Mouse (Mus musculus) forebrain, embryonic 11.5 days (tissue): ENCODE results near the gene Mcrip2. TPM values are rescaled to one million over a fixed set of nuclear protein-coding genes. Genes with fewer than 3 reads are reported as not detected.

Experiments
- ATAC-seq: fragments of 200-750 bp; cut with Nextera tagmentation; replicated peaks from 2 replicates; pipeline ENCODE4 v1.8.0; 2017; ENCODE audit warnings: moderate TSS enrichment; ENCODE audit not compliant: low FRiP score
- DNase-seq: peaks from one replicate; pipeline ENCODE4 v3.0.0-alpha.2; 2017; ENCODE audit warnings: low spot score
- H3K27ac ChIP-seq: fragments of 300-500 bp; sonication (generic); 2 replicates; pipeline ENCODE4 v1.5.1; 2014; ENCODE audit warnings: low read depth, low read length
- H3K27me3 ChIP-seq: fragments of 300-500 bp; sonication (generic); 2 replicates; pipeline ENCODE4 v1.6.1; 2014; ENCODE audit warnings: mild to moderate bottlenecking, low read length, mixed read lengths; ENCODE audit not compliant: control insufficient read depth, insufficient read depth
- H3K36me3 ChIP-seq: fragments of 300-500 bp; sonication (generic); 2 replicates; pipeline ENCODE4 v1.6.1; 2014; ENCODE audit warnings: mild to moderate bottlenecking, low read length, moderate library complexity, mixed read lengths; ENCODE audit not compliant: control insufficient read depth, insufficient read depth
- H3K4me1 ChIP-seq: fragments of 300-500 bp; sonication (generic); replicated peaks from 2 replicates; pipeline ENCODE4 v1.6.1; 2014; ENCODE audit warnings: low read length, mixed read lengths; ENCODE audit not compliant: control insufficient read depth, insufficient read depth
- H3K4me2 ChIP-seq: fragments of 300-500 bp; sonication (generic); 2 replicates; pipeline ENCODE4 v1.6.1; 2014; ENCODE audit warnings: low read depth, mild to moderate bottlenecking, low read length, moderate library complexity, mixed read lengths; ENCODE audit not compliant: severe bottlenecking
- H3K4me3 ChIP-seq: fragments of 300-500 bp; sonication (generic); 2 replicates; pipeline ENCODE4 v1.5.1; 2014; ENCODE audit warnings: low read depth, low read length
- H3K9ac ChIP-seq: fragments of 300-500 bp; sonication (generic); 2 replicates; pipeline ENCODE4 v1.6.1; 2014; ENCODE audit warnings: low read length
- H3K9me3 ChIP-seq: fragments of 300-500 bp; sonication (generic); 2 replicates; pipeline ENCODE4 v1.6.1; 2016; ENCODE audit warnings: low read length, mixed read lengths; ENCODE audit not compliant: control insufficient read depth
- WGBS: fragments of 180-500 bp; shearing (Covaris S2); extraction: QIAGEN DNeasy Blood & Tissue Kit; methylation state at CpG from one replicate; pipeline ENCODE4 v1.1.7; 2014; 5-methylcytosine and 5-hydroxymethylcytosine counted together
- polyA plus RNA-seq: library from polyadenylated mRNA; unstranded; fragments of >200 nt; fragmentation: Nextera tagmentation; extraction: Ambion mirVana; gene quantifications from 2 replicates; pipeline ENCODE4 v1.2.1, GENCODE M21; 2014

The Mcrip2 gene
- polyA plus RNA-seq, 1 experiment from 2014 or later: 8.9 TPM

GRCm38 (mm10) chr17:25831451-25832281, 36.9 kb downstream of the Mcrip2 start:
- 70% methylated on average over 21 of the region's 21 CpGs for WGBS
- Histone ChIP-seq H3K9ac (peak overlapping the region; percentile 87), H3K4me3 (peak overlapping the region; percentile 83), H3K36me3 (peaks cover 9% of the 10 kb centered on the region; the same call in 1 of the 2 replicates), H3K4me1 (peaks cover 41% of the 10 kb centered on the region), H3K9me3 (no peaks in the 10 kb centered on the region), H3K27me3 (no peaks in the 10 kb centered on the region), H3K27ac (no peak overlapping the region), H3K4me2 (peak overlapping the region; percentile 76)
- DNase-seq: peak; percentile 57
- no peak for ATAC-seq

DNA sequence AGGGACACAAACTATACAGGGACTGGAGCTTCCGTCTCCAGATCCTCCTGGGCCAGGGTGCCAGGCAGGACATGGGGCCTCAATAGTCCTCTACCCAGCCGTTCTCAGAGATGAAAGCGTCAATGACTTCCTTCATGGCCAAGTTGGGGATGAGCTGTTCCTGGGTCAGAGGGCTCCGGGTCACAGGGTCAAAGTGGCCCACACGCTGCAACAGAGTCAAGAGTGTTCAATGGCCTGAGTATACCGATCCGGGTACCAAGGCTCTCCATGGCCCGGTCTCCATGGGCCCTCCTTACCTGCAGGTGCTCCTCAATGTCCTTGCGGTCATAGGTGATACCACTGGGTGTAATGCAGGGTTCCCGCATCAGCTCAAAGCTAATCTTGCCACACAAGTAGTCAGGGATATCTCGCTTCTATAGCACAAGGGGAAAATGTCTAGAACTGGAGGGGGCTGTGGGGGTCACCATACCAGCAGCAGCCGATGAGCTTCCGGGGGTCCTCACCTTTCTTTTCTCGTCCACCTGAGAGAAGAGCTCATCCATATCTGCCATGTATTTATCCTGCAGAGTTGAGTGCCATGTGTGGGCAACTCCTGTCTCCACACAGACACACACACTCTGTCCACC, 37.6 kb downstream of the Mcrip2 start:
- 89% methylated on average over 14 of the region's 14 CpGs for WGBS
- Histone ChIP-seq H3K4me2 (no peak overlapping the region), H3K9me3 (no peaks in the 10 kb centered on the region), H3K36me3 (peaks cover 9% of the 10 kb centered on the region; the same call in 1 of the 2 replicates), H3K4me3 (peak overlapping the region; percentile 83), H3K27ac (no peak overlapping the region), H3K9ac (no peak overlapping the region), H3K27me3 (no peaks in the 10 kb centered on the region), H3K4me1 (peaks cover 37% of the 10 kb centered on the region)
- ATAC-seq: no peak
- DNase-seq: peak; percentile 55

- Histone ChIP-seq H3K9me3 (no peaks in the 10 kb centered on the region), H3K9ac (no peak overlapping the region; the same call in 1 of the 2 replicates), H3K4me1 (peaks cover 37% of the 10 kb centered on the region), H3K27me3 (no peaks in the 10 kb centered on the region), H3K36me3 (peaks cover 9% of the 10 kb centered on the region; the same call in 1 of the 2 replicates), H3K4me2 (peak overlapping the region; percentile 86), H3K27ac (no peak overlapping the region), H3K4me3 (peak overlapping the region; percentile 52)
- ATAC-seq: no peak
- DNase-seq: no peak
- 84% methylated on average over 4 of the region's 4 CpGs for WGBS
These were observed 38.3 kb downstream of the Mcrip2 start for GRCm38 (mm10) chr17:25830200-25830753.

- DNase-seq (peak; percentile 58), ATAC-seq (no peak)
- WGBS: 47% methylated on average over 8 of the region's 8 CpGs
- Histone ChIP-seq H3K4me1 (peaks cover 34% of the 10 kb centered on the region), H3K4me3 (peak overlapping the region; percentile 52), H3K9ac (peak overlapping the region; percentile 79), H3K27me3 (no peaks in the 10 kb centered on the region), H3K36me3 (peaks cover 9% of the 10 kb centered on the region; the same call in 1 of the 2 replicates), H3K27ac (peak overlapping the region; percentile 75), H3K4me2 (peak overlapping the region; percentile 86), H3K9me3 (no peaks in the 10 kb centered on the region)
These were observed 39.0 kb downstream of the Mcrip2 start for GRCm38 (mm10) chr17:25829558-25830017.

DNA sequence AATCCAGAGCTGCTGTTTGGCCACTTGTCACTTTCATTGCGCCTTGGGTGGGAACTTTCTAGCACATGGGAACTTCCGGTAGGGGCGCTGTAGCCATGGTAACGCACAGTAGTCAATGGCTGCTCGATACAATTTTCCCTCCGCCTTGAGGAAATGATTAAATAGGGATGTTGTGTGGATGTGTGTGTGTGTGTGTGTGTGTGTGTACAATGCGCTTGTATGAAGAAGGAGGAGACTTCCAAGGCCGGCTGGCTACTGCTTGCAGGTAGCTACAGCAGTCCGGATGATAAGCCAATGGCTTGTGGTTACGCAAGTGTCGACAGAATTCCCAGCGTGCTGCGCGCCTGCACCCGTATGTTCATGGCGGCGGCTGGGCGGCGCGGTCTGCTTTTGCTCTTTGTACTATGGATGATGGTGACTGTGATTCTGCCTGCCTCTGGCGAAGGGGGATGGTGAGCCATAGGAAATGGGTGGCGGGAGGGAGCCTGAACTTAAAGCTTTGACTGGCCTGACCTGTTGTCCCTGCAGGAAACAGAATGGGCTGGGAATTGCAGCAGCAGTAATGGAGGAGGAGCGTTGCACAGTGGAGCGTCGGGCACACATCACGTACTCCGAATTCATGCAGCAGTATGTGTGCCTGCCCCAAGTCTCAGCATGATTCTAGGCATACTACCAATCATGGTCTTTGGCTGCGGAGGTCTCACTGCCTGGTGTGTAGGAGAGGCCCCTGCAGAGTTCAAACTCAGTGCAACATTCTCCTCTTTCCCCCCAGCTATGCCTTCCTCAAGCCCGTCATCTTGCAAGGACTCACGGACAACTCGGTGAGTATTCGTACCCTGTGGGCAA, 39.6 kb downstream of the Mcrip2 start, which contains the start of gene Jmjd8:
Jmjd8 (plus strand) TSS at position 156 of the 846 bp plus-strand sequence.
- H3K9ac ChIP-seq: peak within 1 kb of the TSS; percentile 79
- no peaks in the 10 kb centered on the region for H3K9me3 ChIP-seq
- WGBS: under 1% methylated on average over 32 of the region's 32 CpGs
- H3K4me2 ChIP-seq: peak within 1 kb of the TSS; percentile 86
- peaks cover 9% of the 10 kb centered on the region; the same call in 1 of the 2 replicates for H3K36me3 ChIP-seq
- H3K4me1 ChIP-seq: peaks cover 33% of the 10 kb centered on the region
- peak within 1 kb of the TSS; percentile 52 for H3K4me3 ChIP-seq
- peak within 1 kb of the TSS; percentile 75 for H3K27ac ChIP-seq
- ATAC-seq (peak; percentile 48), DNase-seq (peak; percentile 85)
- H3K27me3 ChIP-seq: no peaks in the 10 kb centered on the region

DNA sequence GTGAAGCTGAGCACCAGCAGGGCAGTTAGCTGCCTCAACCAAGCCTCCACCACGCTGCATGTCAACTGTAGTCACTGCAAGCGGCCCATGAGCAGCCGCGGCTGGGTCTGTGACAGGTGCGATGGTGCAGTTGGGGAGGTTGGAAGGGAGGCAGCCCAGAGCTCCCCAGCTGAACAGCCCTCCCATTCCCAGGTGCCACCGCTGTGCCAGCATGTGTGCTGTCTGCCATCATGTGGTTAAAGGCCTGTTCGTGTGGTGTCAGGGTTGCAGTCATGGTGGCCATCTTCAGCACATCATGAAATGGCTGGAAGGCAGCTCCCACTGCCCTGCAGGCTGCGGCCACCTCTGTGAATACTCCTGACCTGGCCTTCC, 40.4 kb downstream of the Mcrip2 start:
- H3K9ac ChIP-seq: no peak overlapping the region; the same call in 1 of the 2 replicates
- H3K9me3 ChIP-seq: no peaks in the 10 kb centered on the region
- H3K4me1 ChIP-seq: peaks cover 31% of the 10 kb centered on the region
- ATAC-seq (no peak), DNase-seq (peak; percentile 55)
- WGBS: 86% methylated on average over 8 of the region's 8 CpGs
- H3K27me3 ChIP-seq: no peaks in the 10 kb centered on the region
- peak overlapping the region; percentile 86; the same call in 1 of the 2 replicates for H3K4me2 ChIP-seq
- H3K27ac ChIP-seq: no peak overlapping the region; the same call in 1 of the 2 replicates
- H3K36me3 ChIP-seq: peaks cover 9% of the 10 kb centered on the region; the same call in 1 of the 2 replicates
- H3K4me3 ChIP-seq: peak overlapping the region; percentile 52

DNA sequence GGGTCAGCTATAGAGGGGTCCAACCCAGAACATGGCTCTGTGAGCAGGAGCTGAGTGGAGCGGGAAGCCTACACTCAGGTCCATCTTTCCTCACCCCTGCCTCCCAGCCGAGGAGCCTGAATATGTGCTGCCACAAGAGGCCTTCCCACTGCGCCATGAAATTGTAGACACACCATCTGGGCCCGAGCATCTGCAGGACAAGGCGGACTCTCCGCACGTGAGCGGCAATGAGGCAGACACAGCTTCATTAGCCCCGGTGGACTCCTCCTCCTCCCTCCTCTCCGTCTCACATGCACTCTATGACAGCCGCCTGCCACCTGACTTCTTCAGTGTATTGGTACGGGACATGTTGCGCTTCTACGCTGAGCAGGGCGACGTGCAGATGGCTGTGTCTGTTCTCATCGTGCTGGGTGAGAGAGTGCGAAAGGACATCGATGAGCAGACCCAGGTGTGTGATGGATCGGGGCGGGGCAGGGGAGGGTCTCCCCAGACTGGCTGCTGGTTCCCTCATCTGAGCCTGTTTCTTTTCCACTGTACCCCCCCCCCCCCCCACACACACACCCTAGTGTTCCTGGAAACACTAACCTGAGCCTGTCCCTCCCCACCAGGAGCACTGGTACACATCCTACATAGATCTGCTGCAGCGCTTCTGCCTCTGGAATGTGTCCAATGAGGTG, 40.9 kb downstream of the Mcrip2 start:
- no peak overlapping the region for H3K27ac ChIP-seq
- H3K4me2 ChIP-seq: no peak overlapping the region

More for the DNA sequence above, 40.9 kb downstream of the Mcrip2 start:
- Histone ChIP-seq H3K9me3 (no peaks in the 10 kb centered on the region), H3K27me3 (no peaks in the 10 kb centered on the region), H3K9ac (no peak overlapping the region; the same call in 1 of the 2 replicates), H3K4me3 (no peak overlapping the region), H3K4me1 (peaks cover 31% of the 10 kb centered on the region), H3K36me3 (peaks cover 9% of the 10 kb centered on the region; the same call in 1 of the 2 replicates)
- ATAC-seq: no peak
- 92% methylated on average over 22 of the region's 22 CpGs for WGBS
- DNase-seq: peak; percentile 49
